Mouse (Mus musculus) cerebellum, adult 2 months (tissue): ENCODE data around the gene Hspa8.

Experiments used
- CTCF ChIP-seq: fragments of 200-500 bp; IDR thresholded peaks from 2 replicates; pipeline ENCODE4 v1.5.1; 2011; ENCODE audit warnings: low read depth, mild to moderate bottlenecking, control low read depth, low read length, moderate library complexity, borderline replicate concordance; ENCODE audit not compliant: insufficient read depth
- POLR2A ChIP-seq: fragments of 200-500 bp; IDR thresholded peaks from 2 replicates; pipeline ENCODE4 v1.6.1; 2011; ENCODE audit warnings: low read length, control low read depth, borderline replicate concordance; ENCODE audit not compliant: insufficient read depth

- peak; percentile 85 for TF ChIP-seq CTCF
- peak; percentile 30; the same call in 1 of the 2 replicates for TF ChIP-seq POLR2A
Measured at GRCm38 (mm10) chr9:40757685-40758270, 43.0 kb upstream of the Hspa8 start.
